Mouse (Mus musculus) kidney, postnatal 4 days (tissue): ENCODE measurements around the gene R3hdm1.
A peak's percentile ranks its signal among the peaks of the same experiment; 100 is the strongest.
"Not testable (repeated sequence)": the region's sequence is repeated elsewhere in the genome, so short reads cannot be mapped to it uniquely, and the experiment has no call there.

Experiments used
- DNase-seq, 2 experiments: peaks; one replicate each; pipeline ENCODE4 v3.0.0; 2021; ENCODE audit warnings: mixed read lengths in 2 of 2

The R3hdm1 gene

GRCm38 (mm10) chr1:128102641-128103461 lies at the start of gene R3hdm1, which contains the start of gene Zranb3:
R3hdm1 (plus strand) TSS chr1:128103301.
Zranb3 (minus strand) TSS chr1:128103047.
- peak; percentile 94 to 97 for DNase-seq

GRCm38 (mm10) chr1:128057269-128057668 lies 45.8 kb upstream of the R3hdm1 start:
- no peak for DNase-seq

DNA sequence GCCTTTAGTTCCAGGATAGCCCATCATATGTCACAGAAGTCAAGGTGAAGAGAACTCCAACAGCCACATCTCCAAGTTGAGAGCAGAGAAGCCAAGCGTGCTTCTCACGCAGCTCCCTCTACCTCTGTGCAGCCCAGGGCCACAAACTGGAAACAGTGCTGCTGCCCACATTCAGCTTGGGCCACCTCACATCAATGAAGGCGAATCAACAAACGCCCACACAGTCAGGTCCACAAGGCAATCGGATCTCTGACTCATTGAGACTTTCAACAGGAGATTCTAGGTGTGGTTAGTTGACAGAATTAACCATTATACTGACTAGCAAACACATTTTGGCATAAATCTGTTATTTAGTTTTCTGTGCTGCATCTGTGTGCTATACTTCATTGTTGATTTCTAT lies 44.5 kb upstream of the R3hdm1 start:
- DNase-seq, result no peak

GRCm38 (mm10) chr1:128060655-128061344 lies 42.3 kb upstream of the R3hdm1 start:
- DNase-seq, result no peak

GRCm38 (mm10) chr1:128061401-128061800 lies 41.7 kb upstream of the R3hdm1 start:
- DNase-seq, result no peak

DNA sequence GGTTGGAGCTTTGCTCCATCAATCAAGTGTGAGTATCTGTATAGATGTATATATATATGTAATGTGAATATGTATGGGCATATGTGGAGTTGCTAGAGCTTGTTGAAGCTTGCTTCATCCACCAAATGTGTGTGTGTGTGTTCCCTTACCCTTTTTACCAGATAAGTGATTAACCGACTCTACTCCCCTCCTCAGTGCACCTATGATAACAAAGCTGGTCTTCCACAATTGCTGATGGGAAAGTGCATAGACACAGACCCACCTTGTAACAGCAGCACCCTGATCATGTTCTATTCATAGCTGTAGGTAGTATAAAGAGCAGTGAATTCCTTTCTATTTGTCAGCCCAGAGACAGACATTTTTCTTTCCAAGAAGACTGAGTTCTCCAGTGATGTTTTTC lies 40.9 kb upstream of the R3hdm1 start:
- DNase-seq, result no peak

GRCm38 (mm10) chr1:128064716-128065115 lies 38.4 kb upstream of the R3hdm1 start:
- DNase-seq, result no peak

- DNase-seq, result no peak
Measured at GRCm38 (mm10) chr1:128068945-128069397, 34.1 kb upstream of the R3hdm1 start.

- DNase-seq, result no peak
Measured at GRCm38 (mm10) chr1:128070003-128070402, 33.1 kb upstream of the R3hdm1 start.

DNA sequence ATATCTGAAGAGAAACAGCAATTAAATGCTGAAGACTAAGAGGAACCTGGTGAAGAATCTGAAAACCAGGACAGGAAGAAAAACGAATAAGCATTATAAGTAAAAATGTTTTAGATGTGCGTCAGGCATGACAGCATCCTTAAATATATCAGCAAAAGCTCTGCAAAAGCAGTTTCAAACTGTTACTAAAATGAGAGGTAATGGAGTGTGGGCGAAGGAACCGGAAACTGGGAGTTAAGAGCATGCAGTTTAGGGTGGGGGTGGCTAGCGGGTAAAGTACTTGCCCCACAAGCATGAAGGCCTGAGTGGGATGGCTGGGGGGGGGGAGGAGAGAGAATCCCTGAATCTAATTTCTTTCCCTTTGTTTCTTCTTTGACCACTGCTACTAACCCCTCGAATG lies 30.1 kb upstream of the R3hdm1 start:
- no peak for DNase-seq

DNA sequence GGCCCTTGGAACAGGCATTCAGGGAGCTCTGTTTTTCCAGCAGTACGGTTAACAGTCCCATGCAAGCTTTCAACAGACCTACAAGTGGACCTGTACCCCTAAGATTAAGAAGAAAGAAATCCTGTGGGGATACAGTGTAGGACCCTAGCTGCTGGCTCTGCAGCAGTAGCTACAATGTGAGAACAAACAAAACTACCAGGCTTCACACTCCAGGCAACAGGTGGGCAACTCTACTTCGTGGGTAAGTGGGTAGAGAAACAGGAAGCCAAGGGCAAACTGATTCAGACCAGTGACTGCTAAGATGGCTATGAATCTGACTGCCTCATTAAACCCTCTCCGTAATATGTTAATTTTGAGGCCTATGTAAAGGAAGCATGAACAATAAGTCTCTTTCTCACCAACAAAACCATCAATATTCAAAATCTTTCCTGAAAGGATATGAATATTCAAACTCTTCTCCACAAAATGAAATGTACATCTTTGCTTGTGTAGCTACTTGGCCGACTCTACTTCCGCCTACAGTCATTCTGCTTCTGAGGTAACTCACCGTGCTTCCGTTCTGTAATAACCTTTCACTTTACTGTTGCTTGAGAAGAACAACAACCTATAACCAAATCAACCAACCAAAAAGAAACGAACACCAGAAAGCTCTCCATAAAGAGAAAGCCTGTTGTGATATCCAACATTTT lies 26.2 kb upstream of the R3hdm1 start:
- DNase-seq, result no peak

- no peak for DNase-seq
Measured at GRCm38 (mm10) chr1:128077788-128078187, 25.3 kb upstream of the R3hdm1 start.

DNA sequence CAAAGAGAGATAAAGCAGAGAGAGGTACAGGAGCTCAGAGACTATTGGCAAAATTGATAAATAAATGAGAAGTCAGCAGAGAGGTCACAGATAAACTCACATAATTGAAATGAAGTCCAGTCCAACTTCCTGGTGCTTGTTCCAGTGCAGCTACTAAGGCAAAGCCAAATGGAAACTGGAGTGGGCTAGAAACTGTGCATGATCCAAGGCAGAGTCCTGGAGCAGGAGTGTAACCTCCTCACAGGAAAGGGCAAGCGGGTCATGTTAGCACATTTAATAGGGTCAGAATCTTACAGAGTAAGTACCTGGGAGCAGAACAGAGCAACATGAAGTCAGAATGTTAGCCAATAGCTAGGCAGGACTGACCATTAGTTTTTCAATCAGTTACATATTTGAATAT lies 24.5 kb upstream of the R3hdm1 start:
- DNase-seq, result no peak

- no peak for DNase-seq
Measured at GRCm38 (mm10) chr1:128080936-128081696, 22.0 kb upstream of the R3hdm1 start.

GRCm38 (mm10) chr1:128081873-128082272 lies 21.2 kb upstream of the R3hdm1 start:
- DNase-seq, result no peak

- peak in 1 of 2 experiments; percentile 13 for DNase-seq
Measured at GRCm38 (mm10) chr1:128082800-128083199, 20.3 kb upstream of the R3hdm1 start.

GRCm38 (mm10) chr1:128094686-128095085 lies 8.4 kb upstream of the R3hdm1 start:
- DNase-seq, result no peak

DNA sequence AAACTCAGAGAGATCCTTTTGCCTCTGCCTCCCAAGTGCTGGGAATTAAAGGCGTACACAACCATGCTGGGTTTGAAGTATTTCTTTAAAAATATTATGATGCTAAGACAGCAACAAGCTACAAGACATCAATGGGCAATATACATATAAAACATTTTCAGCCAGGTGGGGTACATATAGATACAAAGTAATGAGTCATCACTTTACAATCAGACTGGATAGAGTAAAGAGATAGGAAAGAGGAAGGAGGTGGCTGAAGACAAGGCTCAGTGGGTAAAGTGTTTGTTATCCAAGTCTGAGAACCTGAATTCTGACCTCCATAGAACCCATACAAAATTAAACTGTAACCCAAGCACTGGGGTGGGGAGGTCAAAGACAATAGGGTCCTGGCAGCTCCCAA lies 4.8 kb upstream of the R3hdm1 start:
- DNase-seq, result no peak

DNA sequence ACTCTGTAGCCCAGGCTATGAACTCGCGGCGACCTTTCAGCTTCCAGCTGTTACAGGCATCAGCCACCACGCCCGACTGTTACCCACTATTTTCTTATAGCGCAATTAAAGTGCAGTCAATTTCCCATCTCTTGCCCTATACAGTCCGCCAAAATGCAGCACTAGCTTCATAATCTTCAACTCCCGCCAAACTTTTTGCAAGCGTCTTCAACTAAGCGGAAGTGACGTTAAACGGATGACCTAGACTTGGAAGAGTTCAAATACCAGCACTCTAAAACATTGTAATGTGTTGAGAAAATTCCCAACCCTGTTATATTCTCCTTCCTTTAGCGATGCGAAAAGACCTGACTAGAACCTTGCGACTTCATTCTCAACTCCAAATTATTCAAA lies 855 bp upstream of the R3hdm1 start:
- DNase-seq, result peak; percentile 28 to 48

- DNase-seq, result no peak
Measured at GRCm38 (mm10) chr1:128103520-128104088, 503 bp downstream of the R3hdm1 start.

DNA sequence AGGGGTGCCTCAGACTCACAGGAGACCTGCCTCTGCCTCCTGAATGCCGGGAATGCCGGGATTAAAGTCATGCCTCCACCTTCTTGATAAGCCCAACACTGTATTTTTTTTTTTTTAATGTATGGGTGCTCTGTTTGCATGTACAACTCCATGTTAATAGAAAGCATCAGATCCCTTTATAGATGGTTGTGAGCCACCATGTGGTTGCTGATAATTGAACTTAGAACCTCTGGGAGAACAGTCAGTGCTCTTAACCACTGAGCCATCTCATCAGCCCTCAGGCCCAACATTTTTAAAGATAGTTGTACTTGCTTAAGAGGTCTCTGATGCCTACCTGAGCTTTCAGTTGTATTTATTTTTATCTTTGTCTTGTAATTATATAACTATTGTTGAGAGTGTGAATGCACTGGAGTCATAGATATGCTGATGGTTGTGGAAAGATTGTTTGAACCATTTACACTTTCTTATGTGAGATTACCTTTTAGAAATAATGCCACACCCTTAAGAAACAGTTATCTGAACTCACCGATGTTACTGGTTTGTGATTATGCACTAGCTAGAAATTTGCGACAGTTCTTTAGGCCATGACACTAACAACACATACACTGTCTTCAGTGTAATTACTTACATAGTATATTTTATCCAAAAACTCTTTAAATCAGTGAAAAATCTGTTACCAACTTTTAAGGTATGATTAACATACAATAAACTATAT lies 18.0 kb downstream of the R3hdm1 start:
- no peak for DNase-seq

DNA sequence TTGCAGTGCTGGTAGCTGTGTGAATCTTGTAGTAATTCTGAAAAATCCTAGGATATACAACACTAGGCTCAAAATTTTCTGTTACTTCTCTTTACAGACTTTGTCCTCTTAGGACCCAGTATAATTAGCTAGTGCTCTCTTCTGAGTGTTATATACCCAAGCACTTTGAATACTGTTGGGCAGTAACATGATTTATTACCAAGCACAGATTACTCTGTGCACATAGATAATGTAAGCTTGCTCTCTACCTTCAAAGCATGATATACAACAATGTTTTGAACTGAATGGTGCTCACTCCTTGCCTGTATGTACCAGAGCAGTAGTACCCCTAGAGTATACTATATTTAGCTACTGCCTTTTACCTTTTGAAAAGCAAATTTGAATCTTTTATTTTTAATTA lies 33.1 kb downstream of the R3hdm1 start:
- DNase-seq, result not testable (repeated sequence)
